Mouse (Mus musculus): Measurements from ENCODE around the gene Gm20388. TPM values are rescaled to one million over a fixed set of nuclear protein-coding genes. Genes with fewer than 3 reads are reported as not detected.

Gene Gm20388
- total and polyA plus RNA-seq, 2 experiments from 2014 or later, result 17.3 TPM; not detected in 1

GRCm38 (mm10) chr8:124192242-124192641 is 4281.6 kb downstream of the Gm20388 start:
- DNase-seq (ENCODE audit: low spot score), result no peak
- H3K9ac ChIP-seq (replicated peaks; ENCODE audit: low read depth, low read length), result no peak overlapping the region
- H3K9me3 ChIP-seq (replicated peaks; ENCODE audit: control insufficient read depth, low read length), result no peaks in the 10 kb centered on the region
- H3K4me3 ChIP-seq (ENCODE audit: low read depth, low read length), result no peak overlapping the region
- no peak for ATAC-seq (ENCODE audit: insufficient read depth, low read depth)
- H3K4me2 ChIP-seq (ENCODE audit: low read depth, low read length), result no peak overlapping the region
- no peaks in the 10 kb centered on the region for H3K27me3 ChIP-seq (ENCODE audit: control insufficient read depth, insufficient read depth, low read length)
- WGBS, result 72% methylated on average over 4 of the region's 4 CpGs
- no peak overlapping the region for H3K27ac ChIP-seq (ENCODE audit: low read depth)
- H3K4me1 ChIP-seq (ENCODE audit: control insufficient read depth, insufficient read depth), result no peaks in the 10 kb centered on the region
- TF ChIP-seq CTCF (IDR thresholded peaks at IDR 0.05; ENCODE audit: low read depth), result no peak
- no peak for TF ChIP-seq EP300 (IDR thresholded peaks at IDR 0.05; ENCODE audit: low read depth)
- H3K36me3 ChIP-seq (replicated peaks; ENCODE audit: control insufficient read depth, insufficient read depth, low read length), result no peaks in the 10 kb centered on the region

- Histone ChIP-seq H3K9ac (replicated peaks; ENCODE audit: low read depth, low read length) (no peak overlapping the region), H3K27me3 (ENCODE audit: control insufficient read depth, insufficient read depth, low read length) (peaks cover 2% of the 10 kb centered on the region; the same call in 1 of the 2 replicates), H3K4me1 (ENCODE audit: control insufficient read depth, insufficient read depth) (no peaks in the 10 kb centered on the region), H3K27ac (ENCODE audit: low read depth) (no peak overlapping the region), H3K9me3 (replicated peaks; ENCODE audit: control insufficient read depth, low read length) (no peaks in the 10 kb centered on the region), H3K36me3 (replicated peaks; ENCODE audit: control insufficient read depth, insufficient read depth, low read length) (no peaks in the 10 kb centered on the region), H3K4me3 (ENCODE audit: low read depth, low read length) (no peak overlapping the region), H3K4me2 (ENCODE audit: low read depth, low read length) (no peak overlapping the region)
- WGBS, result 71% methylated on average over 10 of the region's 10 CpGs
- TF ChIP-seq CTCF (IDR thresholded peaks at IDR 0.05; ENCODE audit: low read depth), result no peak
- DNase-seq (ENCODE audit: low spot score) (peak; percentile 37), ATAC-seq (ENCODE audit: insufficient read depth, low read depth) (peak; percentile 43; the same call in 1 of the 2 replicates)
Measured at GRCm38 (mm10) chr8:124192976-124193375, 4282.3 kb downstream of the Gm20388 start.

- Histone ChIP-seq H3K27ac (ENCODE audit: low read depth) (no peak overlapping the region), H3K27me3 (ENCODE audit: control insufficient read depth, insufficient read depth, low read length) (peaks cover 5% of the 10 kb centered on the region; the same call in 1 of the 2 replicates), H3K4me3 (ENCODE audit: low read depth, low read length) (no peak overlapping the region), H3K36me3 (replicated peaks; ENCODE audit: control insufficient read depth, insufficient read depth, low read length) (no peaks in the 10 kb centered on the region), H3K4me1 (ENCODE audit: control insufficient read depth, insufficient read depth) (no peaks in the 10 kb centered on the region), H3K9me3 (replicated peaks; ENCODE audit: control insufficient read depth, low read length) (no peaks in the 10 kb centered on the region), H3K9ac (replicated peaks; ENCODE audit: low read depth, low read length) (no peak overlapping the region), H3K4me2 (ENCODE audit: low read depth, low read length) (no peak overlapping the region)
- no peak for DNase-seq (ENCODE audit: low spot score)
- TF ChIP-seq CTCF (IDR thresholded peaks at IDR 0.05; ENCODE audit: low read depth), result no peak
- TF ChIP-seq EP300 (IDR thresholded peaks at IDR 0.05; ENCODE audit: low read depth), result no peak
- 87% methylated on average over 5 of the region's 5 CpGs for WGBS
- no peak for ATAC-seq (ENCODE audit: insufficient read depth, low read depth)
Measured at GRCm38 (mm10) chr8:124193992-124194391, 4283.4 kb downstream of the Gm20388 start.

GRCm38 (mm10) chr8:124196195-124196594 is 4285.6 kb downstream of the Gm20388 start:
- no peaks in the 10 kb centered on the region for H3K4me1 ChIP-seq (ENCODE audit: control insufficient read depth, insufficient read depth)
- TF ChIP-seq CTCF (IDR thresholded peaks at IDR 0.05; ENCODE audit: low read depth), result no peak
- no peak overlapping the region for H3K4me2 ChIP-seq (ENCODE audit: low read depth, low read length)
- no peaks in the 10 kb centered on the region for H3K9me3 ChIP-seq (replicated peaks; ENCODE audit: control insufficient read depth, low read length)
- H3K4me3 ChIP-seq (ENCODE audit: low read depth, low read length), result no peak overlapping the region
- H3K36me3 ChIP-seq (replicated peaks; ENCODE audit: control insufficient read depth, insufficient read depth, low read length), result no peaks in the 10 kb centered on the region
- DNase-seq (ENCODE audit: low spot score) (no peak), ATAC-seq (ENCODE audit: insufficient read depth, low read depth) (peak; percentile 29)
- H3K9ac ChIP-seq (replicated peaks; ENCODE audit: low read depth, low read length), result no peak overlapping the region
- H3K27me3 ChIP-seq (ENCODE audit: control insufficient read depth, insufficient read depth, low read length), result peaks cover 5% of the 10 kb centered on the region; the same call in 1 of the 2 replicates
- no peak overlapping the region for H3K27ac ChIP-seq (ENCODE audit: low read depth)
- 52% methylated on average over 5 of the region's 5 CpGs for WGBS

- Histone ChIP-seq H3K27ac (ENCODE audit: low read depth) (no peak overlapping the region), H3K4me3 (ENCODE audit: low read depth, low read length) (no peak overlapping the region), H3K4me1 (ENCODE audit: control insufficient read depth, insufficient read depth) (no peaks in the 10 kb centered on the region), H3K27me3 (ENCODE audit: control insufficient read depth, insufficient read depth, low read length) (peaks cover 5% of the 10 kb centered on the region; the same call in 1 of the 2 replicates), H3K9me3 (replicated peaks; ENCODE audit: control insufficient read depth, low read length) (no peaks in the 10 kb centered on the region), H3K9ac (replicated peaks; ENCODE audit: low read depth, low read length) (no peak overlapping the region), H3K4me2 (ENCODE audit: low read depth, low read length) (no peak overlapping the region), H3K36me3 (replicated peaks; ENCODE audit: control insufficient read depth, insufficient read depth, low read length) (no peaks in the 10 kb centered on the region)
- no peak for ATAC-seq (ENCODE audit: insufficient read depth, low read depth)
- no peak for TF ChIP-seq EP300 (IDR thresholded peaks at IDR 0.05; ENCODE audit: low read depth)
- no peak for TF ChIP-seq CTCF (IDR thresholded peaks at IDR 0.05; ENCODE audit: low read depth)
- 58% methylated on average over 5 of the region's 5 CpGs for WGBS
- no peak for DNase-seq (ENCODE audit: low spot score)
Measured at GRCm38 (mm10) chr8:124196797-124197196, 4286.2 kb downstream of the Gm20388 start.

- no peak for ATAC-seq (ENCODE audit: insufficient read depth, low read depth)
- Histone ChIP-seq H3K36me3 (replicated peaks; ENCODE audit: control insufficient read depth, insufficient read depth, low read length) (no peaks in the 10 kb centered on the region), H3K4me2 (ENCODE audit: low read depth, low read length) (no peak overlapping the region), H3K4me3 (ENCODE audit: low read depth, low read length) (no peak overlapping the region), H3K9me3 (replicated peaks; ENCODE audit: control insufficient read depth, low read length) (no peaks in the 10 kb centered on the region), H3K4me1 (ENCODE audit: control insufficient read depth, insufficient read depth) (no peaks in the 10 kb centered on the region), H3K9ac (replicated peaks; ENCODE audit: low read depth, low read length) (no peak overlapping the region), H3K27me3 (ENCODE audit: control insufficient read depth, insufficient read depth, low read length) (peaks cover 5% of the 10 kb centered on the region; the same call in 1 of the 2 replicates), H3K27ac (ENCODE audit: low read depth) (no peak overlapping the region)
- WGBS, result 85% methylated on average over 7 of the region's 7 CpGs
- TF ChIP-seq EP300 (IDR thresholded peaks at IDR 0.05; ENCODE audit: low read depth) (no peak), CTCF (IDR thresholded peaks at IDR 0.05; ENCODE audit: low read depth) (no peak)
- no peak for DNase-seq (ENCODE audit: low spot score)
Measured at GRCm38 (mm10) chr8:124198230-124198629, 4287.6 kb downstream of the Gm20388 start.
